Mouse (Mus musculus) thymus, postnatal 36 days (tissue): ENCODE measurements around the gene Fam198a.
"Not testable (repeated sequence)": the region's sequence is repeated elsewhere in the genome, so short reads cannot be mapped to it uniquely, and the experiment has no call there.

ENCODE experiments used
- DNase-seq, 2 experiments: peaks; one replicate each; pipeline ENCODE4 v3.0.0; 2022; ENCODE audit warnings: mixed read lengths in 2 of 2

Gene Fam198a

DNA sequence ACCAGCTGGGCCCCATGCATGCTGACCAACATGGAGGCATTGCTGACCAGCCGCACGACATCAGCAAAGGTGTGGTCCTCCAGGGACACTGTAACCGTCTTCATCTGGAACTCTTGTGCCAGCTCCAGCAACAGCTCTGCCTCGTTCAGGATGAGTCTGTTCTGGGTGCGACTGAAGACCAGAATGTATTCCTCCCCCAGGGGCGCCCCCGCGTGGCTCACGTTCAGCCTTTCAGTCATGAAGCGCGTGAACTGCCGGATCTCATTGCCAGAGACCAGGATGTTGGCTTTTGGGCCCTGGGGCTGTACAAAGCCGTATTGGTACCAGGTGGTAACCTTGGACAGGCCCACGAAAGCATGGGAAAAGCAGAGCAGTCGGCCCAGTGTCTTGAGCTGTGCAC is 31.9 kb downstream of the Fam198a start:
- no peak for DNase-seq

DNA sequence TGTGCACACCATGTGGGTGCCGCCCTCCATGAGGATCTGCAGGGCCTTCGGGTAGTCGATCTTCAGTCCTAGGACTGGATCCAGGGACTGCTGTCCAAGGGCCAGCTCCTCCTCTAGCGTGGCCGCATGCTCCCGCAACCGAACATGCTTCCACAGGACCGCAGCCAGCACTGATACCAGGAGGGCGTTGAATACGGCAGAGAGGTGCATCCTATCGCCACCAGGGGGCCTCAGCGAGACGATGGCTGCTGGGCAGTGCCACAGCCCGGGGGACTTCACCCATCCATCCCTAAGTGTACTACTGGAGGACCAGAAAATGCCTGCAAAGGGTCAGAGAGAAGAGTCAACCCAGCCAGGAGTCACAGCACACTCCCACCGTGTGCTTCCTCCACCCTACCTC is 32.7 kb downstream of the Fam198a start:
- DNase-seq = peak; percentile 65

DNA sequence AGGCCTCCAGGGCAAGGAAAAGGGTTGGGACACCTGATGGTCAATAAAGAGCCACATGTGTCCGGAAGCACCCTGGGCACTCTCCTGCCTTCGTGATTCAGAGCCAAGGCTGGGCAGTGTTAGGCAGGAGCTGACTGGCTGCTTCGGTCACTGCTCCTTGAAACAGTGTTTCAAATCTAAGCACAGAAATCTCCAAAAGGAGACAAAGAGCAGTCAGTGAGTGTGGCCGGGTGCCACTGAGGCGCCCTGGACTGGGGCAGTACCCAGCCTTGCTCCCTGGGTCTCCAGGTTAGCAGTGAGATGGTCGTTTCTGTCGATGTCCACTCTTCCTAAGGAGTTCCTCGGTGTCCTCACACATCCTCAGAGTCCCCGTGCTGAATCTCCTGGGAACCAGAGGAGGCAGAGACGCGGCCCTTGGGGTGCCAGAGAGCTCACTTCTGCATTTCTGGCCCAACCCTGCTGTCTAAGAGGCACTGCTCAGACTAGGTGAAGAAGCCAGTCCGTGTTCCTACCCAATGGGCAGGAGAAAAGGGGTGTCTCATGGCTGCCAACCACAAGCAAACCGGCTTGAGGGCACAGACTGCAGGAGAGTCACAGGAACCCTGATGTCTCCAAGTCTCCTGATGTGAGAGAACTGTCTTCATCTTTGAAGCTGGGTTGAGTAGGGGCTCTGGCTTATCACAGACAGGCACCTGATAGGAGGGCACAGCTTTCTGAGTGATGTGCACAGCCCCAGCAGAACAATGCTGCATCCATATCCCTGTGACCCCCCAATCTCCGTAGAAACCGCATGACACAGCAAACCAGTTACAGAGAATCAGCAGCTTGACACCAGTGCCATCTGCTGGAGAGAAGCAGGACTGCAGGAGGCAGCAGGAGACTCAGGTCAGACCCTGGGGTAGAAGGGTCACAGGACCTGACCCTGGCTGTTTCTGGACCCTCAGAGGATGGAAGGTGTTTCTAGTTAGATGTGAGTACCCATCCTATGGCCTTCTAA is 34.0 kb downstream of the Fam198a start:
- peak; percentile 74 to 79 for DNase-seq

DNA sequence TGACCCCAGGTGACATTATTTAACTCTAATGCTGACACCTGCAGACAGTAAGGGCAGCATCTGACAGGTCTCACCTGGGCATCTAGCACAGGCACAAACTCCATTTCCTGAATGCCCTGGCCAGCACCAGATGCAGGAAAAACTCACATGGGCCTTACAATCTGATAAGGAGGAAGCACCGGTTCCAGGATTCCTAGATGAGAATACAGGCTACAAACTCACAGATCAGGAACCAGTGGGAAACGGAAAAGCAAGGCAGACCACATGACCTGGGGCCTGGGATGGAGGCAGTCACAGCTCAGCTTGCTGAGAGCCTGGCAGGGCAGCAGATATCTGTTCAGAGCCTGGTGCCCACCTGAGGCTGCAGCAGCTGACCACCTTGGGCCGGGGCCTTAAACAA is 38.1 kb downstream of the Fam198a start:
- DNase-seq = no peak

DNA sequence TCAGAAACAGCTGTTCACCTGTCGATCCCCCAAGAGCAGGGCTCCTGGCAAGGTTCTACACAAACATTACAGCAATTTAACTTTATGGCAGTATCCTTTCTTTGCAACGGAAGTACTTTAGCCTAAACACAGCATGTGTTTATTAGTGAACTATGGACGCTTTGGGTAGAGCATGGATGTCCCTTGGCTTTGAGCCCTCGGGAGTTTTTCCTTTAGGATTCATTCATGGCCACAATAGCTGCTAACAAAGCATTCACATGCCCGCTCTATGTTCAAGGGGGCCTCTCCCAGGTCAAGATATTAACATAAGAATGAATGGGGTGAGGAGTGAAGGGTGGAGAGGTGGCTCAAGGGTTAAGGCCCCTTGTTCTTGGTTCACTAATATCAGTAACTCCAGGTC is 38.7 kb downstream of the Fam198a start:
- no peak for DNase-seq

DNA sequence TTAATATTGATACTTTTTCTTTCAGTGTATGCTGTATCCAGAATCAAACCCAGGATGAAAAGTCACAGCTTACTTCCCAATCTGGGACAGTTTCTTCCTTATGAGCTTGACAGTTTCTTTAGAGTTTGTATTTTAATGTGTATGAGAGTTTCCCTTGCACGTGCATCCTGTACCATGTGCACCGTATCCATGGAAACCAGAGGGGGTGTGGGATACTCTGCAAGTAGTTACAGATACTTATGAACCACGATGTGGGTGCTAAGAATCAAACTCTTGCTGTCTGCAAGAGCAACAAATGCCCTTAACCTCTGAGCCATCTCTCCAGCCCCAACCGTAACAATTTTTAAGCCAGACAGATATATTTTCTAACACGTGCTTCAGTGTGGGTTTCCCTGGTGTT is 40.3 kb downstream of the Fam198a start:
- peak in 1 of 2 experiments; percentile 36 for DNase-seq

DNA sequence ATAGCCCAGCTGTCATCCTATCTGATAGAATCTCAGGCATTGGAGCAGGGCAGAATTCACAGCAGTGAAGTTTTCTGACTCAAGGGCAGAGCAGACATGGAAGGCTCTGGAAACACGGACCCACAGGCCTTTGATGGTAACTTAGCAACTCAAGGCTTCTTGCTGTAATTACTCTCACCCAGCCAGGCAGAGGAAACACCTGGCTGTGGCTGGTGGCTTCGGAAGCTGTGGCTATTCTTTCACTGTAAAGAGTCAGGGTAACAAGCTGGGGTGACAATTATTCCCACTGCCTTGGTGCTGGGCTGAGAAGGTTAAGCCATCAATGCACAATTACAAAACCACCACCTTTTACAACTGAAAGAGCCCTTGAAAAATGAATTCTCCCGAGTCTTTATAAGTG is 42.3 kb downstream of the Fam198a start:
- peak; percentile 58 to 78 for DNase-seq

DNA sequence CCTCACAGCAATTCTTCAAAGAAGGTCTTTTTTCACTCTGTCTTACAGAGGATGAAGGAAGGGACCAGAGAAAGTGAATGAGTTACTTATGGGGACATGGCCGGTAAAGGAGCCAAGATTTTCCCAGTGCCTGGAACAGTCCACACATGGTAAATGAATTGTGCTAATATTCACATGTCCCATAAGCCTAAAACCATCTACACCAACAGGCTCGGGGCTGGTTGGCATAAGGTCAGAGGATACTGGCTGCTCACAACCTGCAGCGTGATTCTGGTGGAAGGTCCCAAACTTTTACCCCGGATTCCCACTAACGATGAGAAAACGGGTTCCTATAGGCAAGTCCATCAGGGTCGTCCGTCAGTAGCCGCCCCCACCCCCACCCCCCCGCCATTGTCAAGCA is 44.3 kb downstream of the Fam198a start:
- DNase-seq = no peak

DNA sequence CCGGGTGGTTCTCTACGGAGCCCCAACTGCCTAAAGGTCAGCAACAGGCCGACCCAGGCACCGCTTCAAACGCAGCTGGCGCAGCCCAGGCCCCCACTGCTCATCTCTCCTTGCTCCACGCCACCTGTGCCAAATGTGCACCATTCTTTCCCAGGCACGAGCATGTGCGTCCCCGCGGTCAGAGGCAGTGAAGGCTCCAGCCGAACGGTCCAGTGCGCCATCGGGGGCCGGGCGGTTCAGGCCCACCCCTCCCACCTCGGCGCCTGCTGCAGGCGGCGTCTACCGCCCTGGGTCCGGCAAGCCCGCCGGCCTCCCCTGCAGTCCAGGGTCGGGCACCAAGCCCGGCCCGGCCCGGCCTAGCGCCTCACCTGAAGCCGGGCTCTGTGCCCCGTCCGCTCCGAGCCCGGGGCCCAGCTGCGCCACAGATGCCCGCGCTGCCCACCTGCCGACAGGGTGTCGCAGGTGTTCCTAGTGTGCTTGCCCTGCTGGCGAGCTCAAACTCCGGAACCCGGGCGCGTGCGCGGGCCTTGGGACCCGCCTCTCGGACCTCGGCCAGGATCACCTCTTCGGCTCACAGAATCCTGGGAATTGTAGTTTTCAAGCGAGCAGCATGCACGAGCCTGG is 44.8 kb downstream of the Fam198a start:
- peak; percentile 39 to 65 for DNase-seq

DNA sequence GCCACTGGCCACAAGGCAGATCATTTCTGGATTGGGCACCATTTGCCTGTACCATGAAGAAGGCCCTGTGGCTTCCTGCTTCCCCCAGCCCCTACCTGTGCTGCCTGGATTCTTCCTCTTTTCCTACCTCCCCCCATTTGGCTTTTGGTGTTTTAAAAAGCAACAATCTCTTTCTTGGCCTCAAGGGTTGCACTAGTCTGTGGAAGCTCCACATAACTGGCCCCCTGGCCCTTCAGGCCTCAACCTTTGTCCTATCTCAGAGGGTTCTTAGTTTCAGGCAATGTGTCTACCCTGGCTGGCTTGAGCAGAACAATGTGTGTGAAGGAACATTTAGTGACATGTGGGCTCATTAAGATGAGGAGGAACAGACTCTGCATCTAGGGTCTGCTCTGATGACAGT is 46.2 kb downstream of the Fam198a start, which contains the start of gene Pomgnt2:
Gene Pomgnt2, minus strand, starts transcription at position 101 of the 400 bp plus-strand sequence.
- no peak for DNase-seq

DNA sequence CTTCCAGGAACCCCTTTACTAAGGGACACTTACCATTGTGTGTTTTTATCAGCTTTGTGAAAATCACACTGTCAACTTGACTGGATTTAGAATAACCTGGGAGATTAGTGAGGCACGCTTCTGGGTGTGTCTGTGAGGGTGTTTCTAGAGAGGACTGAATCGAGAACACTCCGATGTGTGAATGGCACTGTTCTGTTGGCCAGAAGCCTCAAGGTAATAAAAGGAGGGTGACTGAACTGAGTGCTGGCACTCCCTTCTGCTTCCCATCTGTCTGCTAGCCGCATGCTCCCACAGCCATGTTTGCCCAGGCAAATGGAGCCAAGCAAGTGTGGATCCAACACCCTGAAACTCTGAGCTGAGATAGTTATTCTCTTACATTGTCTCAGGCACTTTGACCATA is 47.2 kb downstream of the Fam198a start:
- no peak for DNase-seq

DNA sequence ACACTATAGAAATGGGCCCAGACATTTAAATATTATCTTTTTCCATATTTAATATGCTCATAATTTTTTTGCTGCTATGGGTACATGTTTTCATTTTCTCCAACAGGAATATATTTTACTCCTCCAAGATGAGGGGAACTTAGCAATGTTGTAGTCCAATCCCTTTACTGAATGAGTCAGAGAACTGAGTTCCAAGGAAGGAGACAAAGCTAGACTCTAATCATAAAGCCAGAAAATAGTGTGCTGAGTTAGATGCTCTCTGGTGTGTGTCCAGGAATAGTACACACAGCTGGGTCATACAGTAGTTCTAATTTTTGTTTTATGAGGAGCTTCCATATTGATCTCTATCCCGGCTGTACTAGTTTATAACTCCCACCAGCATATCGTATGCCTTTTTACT is 55.4 kb downstream of the Fam198a start:
- DNase-seq = no peak

DNA sequence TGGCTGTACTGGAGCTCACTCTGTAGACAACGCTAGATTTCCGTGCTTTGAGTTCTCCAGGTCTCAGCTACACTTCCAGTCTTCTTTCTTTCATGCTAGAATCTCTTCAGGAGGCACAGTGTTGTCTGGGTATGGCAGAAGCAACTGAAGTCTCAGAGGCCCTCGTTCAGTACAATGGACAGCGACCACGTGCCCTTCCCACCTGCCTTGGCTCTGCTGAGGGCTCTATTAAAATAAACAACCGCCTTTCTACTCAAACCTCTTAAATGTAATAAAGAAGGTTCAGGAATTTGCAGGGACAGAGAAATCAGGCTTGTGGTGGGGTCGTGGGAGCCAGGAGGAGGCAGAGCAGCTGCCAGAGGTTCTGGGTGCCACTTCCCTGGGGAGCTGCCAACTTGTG is 55.8 kb downstream of the Fam198a start:
- peak; percentile 46 to 51 for DNase-seq

DNA sequence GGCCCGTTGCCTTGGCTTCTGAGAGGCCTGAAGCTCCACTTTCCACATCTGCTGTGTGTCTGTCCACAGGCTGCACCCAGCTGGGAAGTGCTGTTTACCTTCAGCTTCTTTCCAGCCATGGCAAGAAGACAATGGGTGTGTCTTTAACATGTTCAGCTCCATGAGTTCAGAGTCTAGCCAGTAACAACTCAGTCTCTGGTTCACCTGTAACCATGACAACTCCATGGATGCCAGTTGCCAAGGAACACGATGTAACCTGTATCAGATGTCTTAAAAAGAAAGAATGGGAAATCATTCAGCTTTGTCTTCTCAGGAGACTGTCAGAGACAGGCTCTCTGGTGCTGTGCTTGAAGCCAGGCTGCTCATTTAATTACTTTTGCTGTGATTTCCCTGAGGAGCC is 58.1 kb downstream of the Fam198a start:
- DNase-seq = no peak

DNA sequence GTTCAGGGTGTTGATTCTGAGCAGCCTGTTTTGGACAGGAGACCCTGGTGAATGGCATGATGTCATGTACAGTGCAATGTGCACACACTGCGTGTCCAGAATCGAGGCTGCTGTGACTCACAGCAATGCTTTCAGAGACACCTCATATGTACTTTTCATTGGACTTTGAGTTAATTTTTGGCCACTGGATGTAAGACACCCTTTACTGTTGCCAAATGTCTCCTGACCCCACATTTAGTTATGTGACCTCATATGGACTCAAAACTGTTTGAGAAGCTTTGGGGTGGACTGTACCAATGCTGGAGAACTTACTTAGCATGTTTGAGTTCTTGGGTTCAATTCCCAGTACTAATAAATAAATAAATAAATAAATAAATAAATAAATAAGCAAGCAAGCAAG is 60.0 kb downstream of the Fam198a start:
- no peak for DNase-seq

DNA sequence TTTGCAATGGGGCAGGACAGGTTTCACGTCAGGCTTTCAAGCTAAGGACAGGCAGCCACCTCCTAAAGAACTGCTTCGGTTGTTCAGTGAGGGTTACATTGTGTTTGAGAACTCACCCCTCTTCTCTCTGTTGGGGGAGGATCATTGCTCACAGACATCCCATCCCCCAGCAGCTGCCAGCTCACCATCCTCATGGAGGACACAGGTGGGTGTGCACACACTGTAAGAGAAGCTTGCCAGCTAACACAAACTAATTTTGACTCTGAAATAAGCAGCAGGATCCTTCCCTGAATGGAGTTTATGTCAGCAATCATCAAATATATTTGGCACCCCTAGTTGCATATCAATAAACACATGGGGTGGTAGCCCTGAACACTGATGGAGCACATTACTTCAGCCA is 62.0 kb downstream of the Fam198a start:
- no peak for DNase-seq

DNA sequence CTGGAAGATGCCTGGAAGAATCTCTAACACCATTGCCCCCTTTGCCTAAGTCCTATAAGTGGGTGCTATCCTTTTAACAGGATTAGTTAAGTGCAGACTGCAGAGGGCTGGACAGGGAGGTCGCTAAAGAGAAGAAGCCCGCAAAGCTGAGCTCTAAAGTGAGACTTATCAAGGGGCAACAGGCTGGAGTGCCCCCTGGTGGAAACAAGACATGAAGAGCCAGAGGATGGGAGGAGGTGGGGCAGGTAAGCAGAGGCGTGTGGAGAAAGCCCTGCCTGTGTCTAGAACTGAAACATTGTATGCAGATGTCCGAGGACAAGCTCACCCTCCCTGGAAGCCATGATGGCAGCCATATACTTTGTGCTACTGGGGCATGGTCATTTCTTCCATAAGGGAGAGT is 62.8 kb downstream of the Fam198a start:
- peak in 1 of 2 experiments; percentile 19 for DNase-seq

DNA sequence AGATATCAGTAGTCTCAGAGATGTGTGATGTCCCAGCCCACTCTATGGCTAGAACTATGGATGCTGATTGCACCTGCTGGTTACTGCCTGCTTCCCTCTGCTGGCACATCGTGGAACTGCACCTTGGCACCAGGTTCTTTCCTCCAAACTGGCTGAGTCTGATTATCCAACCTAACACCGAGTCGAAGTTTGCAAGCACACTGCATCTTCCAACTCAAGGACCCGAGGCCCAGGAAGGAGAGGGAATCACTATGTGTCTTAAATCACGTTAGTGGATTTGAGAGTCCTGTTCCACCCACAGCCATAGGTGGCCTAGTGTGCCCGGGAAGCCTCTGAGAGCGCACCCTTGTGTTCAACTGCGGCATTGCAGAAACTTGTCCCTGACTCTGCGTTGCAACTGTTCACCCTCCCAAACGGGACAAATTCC is 63.5 kb downstream of the Fam198a start:
- DNase-seq = peak; percentile 78 to 85

DNA sequence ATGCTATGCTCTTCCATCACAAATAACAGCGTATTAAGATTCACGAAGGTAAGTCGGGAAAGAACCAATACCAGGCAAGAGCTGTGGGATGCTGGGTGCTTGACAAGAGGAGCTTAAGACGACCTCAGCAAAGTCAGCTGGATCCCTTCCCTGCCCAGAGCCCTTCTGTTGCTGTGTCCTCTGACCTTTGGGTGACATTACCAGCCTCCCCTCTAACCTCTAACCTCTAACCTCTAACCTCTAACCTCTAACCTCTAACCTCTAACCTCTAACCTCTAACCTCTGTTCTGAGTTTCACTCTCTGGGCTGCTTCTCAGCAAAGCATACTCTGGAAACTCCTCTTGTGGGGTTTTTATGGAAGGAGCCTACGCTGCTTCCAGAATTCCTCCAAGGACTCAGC is 67.3 kb downstream of the Fam198a start:
- DNase-seq = no peak

DNA sequence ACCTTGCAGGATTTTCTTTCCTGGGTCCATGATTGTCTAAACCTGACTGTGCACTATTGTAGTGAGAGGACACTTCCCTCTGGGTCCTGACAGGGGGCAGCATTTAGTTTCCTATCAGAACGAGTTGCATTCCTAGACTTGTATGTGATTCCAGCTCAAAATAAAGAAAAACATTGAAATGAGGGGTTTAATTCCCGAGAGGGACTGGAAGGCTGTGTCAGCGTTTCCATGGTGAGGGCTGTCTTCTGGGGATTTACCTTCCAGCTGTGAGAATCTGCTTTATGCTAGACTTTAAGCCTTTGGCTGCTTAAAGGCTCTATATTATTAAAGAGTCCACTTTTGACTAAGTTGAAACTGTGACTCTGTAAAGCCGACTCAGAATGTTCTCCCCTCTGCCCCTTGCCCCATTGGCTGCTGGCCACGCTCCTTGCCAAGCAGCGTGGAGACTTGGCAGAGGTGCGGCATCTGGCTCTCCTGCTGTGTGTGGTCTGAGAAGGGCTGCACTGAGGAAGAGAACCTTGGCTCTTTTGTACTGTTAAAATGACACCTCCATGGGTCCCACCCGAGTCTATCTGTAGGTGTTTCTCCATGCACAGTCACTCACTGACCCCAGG is 68.1 kb downstream of the Fam198a start:
- DNase-seq = peak in 1 of 2 experiments; percentile 15

DNA sequence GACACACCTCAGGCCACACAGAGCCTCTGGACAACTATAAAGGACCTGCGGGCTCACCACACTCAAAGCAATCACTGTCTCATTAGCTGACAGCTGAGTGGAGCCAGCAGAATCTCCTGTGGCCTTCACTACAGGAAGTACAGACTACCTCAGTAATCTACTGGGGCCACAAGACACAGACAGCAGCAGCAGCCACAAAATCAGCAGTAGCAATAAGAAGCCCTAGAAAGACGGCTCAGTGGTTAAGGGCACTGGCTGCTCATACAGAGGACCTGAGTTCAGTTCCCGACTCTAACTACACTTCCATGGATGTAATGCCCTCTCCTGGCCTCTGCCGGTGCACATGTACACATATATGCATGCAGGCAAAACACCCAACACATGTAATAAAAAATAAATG is 69.5 kb downstream of the Fam198a start:
- no peak for DNase-seq

DNA sequence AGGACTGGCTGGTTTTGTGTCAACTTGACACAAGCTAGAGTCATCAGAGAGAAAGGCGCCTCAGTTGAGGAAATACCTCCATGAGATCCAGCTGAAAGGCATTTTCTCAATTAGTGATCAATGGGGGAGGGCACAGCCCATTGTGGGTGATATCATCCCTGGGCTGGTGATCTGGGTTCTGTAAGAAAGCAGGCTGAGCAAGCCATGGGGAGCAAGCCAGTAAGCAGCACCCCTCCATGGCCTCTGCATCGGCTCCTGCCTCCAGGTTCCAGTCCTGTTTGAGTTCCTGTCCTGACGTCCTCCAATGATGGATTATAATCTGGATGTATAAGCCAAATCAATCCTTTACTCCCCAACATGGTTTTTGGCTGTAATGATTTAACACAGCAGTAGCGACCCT is 70.4 kb downstream of the Fam198a start:
- not testable (repeated sequence) for DNase-seq

DNA sequence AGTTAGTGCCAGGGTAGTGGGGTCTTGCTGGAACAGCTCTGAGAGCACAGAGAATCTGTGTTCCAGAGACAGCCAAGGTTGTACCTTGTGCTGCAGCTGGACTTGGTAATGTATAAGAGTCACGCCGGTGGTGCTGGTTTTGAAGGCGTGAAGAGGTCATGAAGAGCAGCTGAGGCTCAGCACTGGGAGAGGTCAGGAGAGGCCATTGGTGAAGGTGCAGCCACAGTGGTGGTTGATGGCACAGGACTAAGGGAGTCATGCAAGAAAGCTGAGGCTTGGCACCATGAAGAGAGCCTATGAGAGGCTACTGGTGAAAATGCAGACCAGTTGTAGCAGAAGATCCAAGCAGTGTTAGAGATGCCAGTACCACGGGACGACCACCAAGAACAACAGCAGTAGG is 70.8 kb downstream of the Fam198a start:
- no peak for DNase-seq

DNA sequence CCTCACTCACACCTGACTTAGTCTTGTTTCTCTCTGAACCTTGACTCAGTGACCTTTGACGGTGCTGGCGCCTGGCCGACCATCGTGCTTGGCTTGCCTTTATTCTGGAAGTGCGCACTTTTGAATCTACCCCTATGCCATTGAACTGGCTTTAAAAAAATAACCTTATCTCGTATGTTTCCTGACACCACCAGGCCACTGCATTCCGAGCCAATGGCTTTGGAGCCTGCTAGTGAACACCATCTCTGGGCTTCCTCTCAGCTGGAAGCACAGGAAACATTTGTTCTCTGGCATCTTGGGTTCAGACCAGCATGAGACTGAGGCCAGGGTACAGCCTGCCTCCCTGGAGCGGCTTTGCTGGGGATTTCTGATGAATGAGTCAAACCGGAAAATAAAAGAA is 72.0 kb downstream of the Fam198a start:
- DNase-seq = no peak
